Mouse (Mus musculus) stomach, embryonic 14.5 days (tissue): ENCODE results near the gene Diras1. TPM values are rescaled to one million over a fixed set of nuclear protein-coding genes. Genes with fewer than 3 reads are reported as not detected.
"Not testable (repeated sequence)": the region's sequence is repeated elsewhere in the genome, so short reads cannot be mapped to it uniquely, and the experiment has no call there.

ENCODE experiments used
- ATAC-seq: fragments of 200-750 bp; cut with Nextera tagmentation; 2 replicates; pipeline ENCODE4 v1.8.0; 2017; ENCODE audit warnings: low read depth, moderate TSS enrichment; ENCODE audit not compliant: insufficient number of reproducible peaks, insufficient read depth, low FRiP score
- H3K27ac ChIP-seq: fragments of 300-500 bp; sonication (generic); 2 replicates; pipeline ENCODE4 v1.5.1; 2014; ENCODE audit warnings: mild to moderate bottlenecking, low read length, moderate library complexity, mixed read lengths
- H3K27me3 ChIP-seq: fragments of 300-500 bp; sonication (generic); 2 replicates; pipeline ENCODE4 v1.6.1; 2014; ENCODE audit warnings: low read length, control low read depth, mixed read lengths; ENCODE audit not compliant: control insufficient read depth, insufficient read depth
- H3K36me3 ChIP-seq: fragments of 300-500 bp; sonication (generic); 2 replicates; pipeline ENCODE4 v1.6.1; 2014; ENCODE audit warnings: mild to moderate bottlenecking, control low read depth, low read length, moderate library complexity, mixed read lengths; ENCODE audit not compliant: control insufficient read depth, insufficient read depth
- H3K4me1 ChIP-seq: fragments of 300-500 bp; sonication (generic); 2 replicates; pipeline ENCODE4 v1.6.1; 2014; ENCODE audit warnings: low read length, control low read depth, mixed read lengths; ENCODE audit not compliant: control insufficient read depth, insufficient read depth
- H3K4me2 ChIP-seq: fragments of 300-500 bp; sonication (generic); replicated peaks from 2 replicates; pipeline ENCODE4 v1.6.1; 2014; ENCODE audit warnings: low read depth, low read length, control low read depth
- H3K4me3 ChIP-seq: fragments of 300-500 bp; sonication (generic); 2 replicates; pipeline ENCODE4 v1.5.1; 2014; ENCODE audit warnings: low read depth, low read length, control low read depth
- H3K9ac ChIP-seq: fragments of 300-500 bp; sonication (generic); replicated peaks from 2 replicates; pipeline ENCODE4 v1.6.1; 2014; ENCODE audit warnings: low read depth, mild to moderate bottlenecking, control low read depth, low read length, moderate library complexity, mixed read lengths
- H3K9me3 ChIP-seq: fragments of 300-500 bp; sonication (generic); 2 replicates; pipeline ENCODE4 v1.6.1; 2016; ENCODE audit warnings: low read depth, low read length, control low read depth; ENCODE audit not compliant: control insufficient read depth
- whole genome bisulfite sequencing: fragments of 180-500 bp; shearing (Covaris S2); extraction: QIAGEN DNeasy Blood & Tissue Kit; methylation state at CpG from one replicate; pipeline ENCODE4 v1.1.7; 2014; 5-methylcytosine and 5-hydroxymethylcytosine counted together
- polyA plus RNA-seq: library from polyadenylated mRNA; unstranded; fragments of >200 nt; fragmentation: Nextera tagmentation; extraction: Ambion mirVana; gene quantifications from 2 replicates; pipeline ENCODE4 v1.2.1, GENCODE M21; 2014

Diras1 gene
- polyA plus RNA-seq, 1 experiment from 2014 or later = 0.41 TPM

- Histone ChIP-seq H3K36me3 (no peaks in the 10 kb centered on the region), H3K4me3 (peak overlapping the region; percentile 84), H3K27me3 (no peaks in the 10 kb centered on the region), H3K4me1 (peaks cover 12% of the 10 kb centered on the region), H3K4me2 (peak overlapping the region; percentile 89), H3K27ac (no peak overlapping the region), H3K9ac (no peak overlapping the region), H3K9me3 (no peaks in the 10 kb centered on the region)
- ATAC-seq = no peak
- WGBS = 85% methylated on average over 6 of the region's 6 CpGs
These were observed 33.4 kb upstream of the Diras1 start for GRCm38 (mm10) chr10:81058896-81059295.

GRCm38 (mm10) chr10:81057406-81058130 lies 32.1 kb upstream of the Diras1 start:
- peaks cover 12% of the 10 kb centered on the region for H3K4me1 ChIP-seq
- 90% methylated on average over 23 of the region's 23 CpGs for WGBS
- H3K4me3 ChIP-seq = no peak overlapping the region
- no peaks in the 10 kb centered on the region for H3K36me3 ChIP-seq
- no peak overlapping the region for H3K4me2 ChIP-seq
- no peak overlapping the region for H3K9ac ChIP-seq
- no peaks in the 10 kb centered on the region for H3K27me3 ChIP-seq
- no peak overlapping the region for H3K27ac ChIP-seq
- ATAC-seq = no peak
- H3K9me3 ChIP-seq = no peaks in the 10 kb centered on the region

DNA sequence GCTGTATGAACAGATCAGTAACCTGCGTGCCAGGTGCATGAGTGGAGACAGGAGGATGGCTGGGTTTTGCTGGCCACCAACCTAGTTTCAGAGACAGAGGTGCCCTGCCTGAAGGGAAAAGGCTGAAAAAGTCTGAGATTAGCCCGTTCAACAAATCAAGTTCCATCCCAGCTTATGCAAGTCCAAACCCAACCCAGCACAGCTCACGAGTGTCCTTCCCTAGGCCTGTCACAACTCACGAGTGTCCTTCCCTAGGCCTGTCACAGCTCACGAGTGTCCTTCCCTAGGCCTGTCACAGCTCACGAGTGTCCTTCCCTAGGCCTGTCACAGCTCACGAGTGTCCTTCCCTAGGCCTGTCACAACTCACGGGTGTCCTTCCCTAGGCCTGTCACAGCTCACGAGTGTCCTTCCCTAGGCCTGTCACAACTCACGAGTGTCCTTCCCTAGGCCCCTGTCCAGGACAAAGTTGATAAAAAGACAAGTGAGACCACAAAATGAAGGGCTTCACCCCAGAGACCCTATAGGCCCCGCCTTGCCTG lies 30.4 kb upstream of the Diras1 start:
- Histone ChIP-seq H3K36me3 (peaks cover 14% of the 10 kb centered on the region), H3K4me1 (peaks cover 12% of the 10 kb centered on the region)
- not testable (repeated sequence) for H3K27me3 ChIP-seq, H3K4me2 ChIP-seq, ATAC-seq, H3K9me3 ChIP-seq, H3K9ac ChIP-seq, H3K4me3 ChIP-seq, H3K27ac ChIP-seq
- WGBS = 80% methylated on average over 11 of the region's 11 CpGs

DNA sequence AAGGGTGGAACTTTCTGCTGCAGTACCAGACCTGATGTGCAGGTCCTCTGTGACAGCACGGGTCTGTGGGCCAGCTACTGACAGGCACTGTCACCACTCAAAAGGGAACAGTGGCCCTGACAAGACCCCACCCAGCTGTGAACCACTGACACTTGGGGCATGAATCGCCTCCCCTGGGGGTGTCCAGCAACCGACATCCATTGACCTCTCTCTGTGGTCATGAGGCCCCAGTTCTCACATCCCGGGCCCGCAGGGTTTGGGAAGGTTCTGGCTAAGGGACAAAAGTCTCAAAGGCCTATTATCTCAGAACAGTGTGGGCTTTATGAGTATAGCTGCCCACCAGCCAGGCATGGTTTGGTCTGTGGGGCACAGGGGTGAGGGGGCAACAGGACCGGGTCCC lies 29.7 kb upstream of the Diras1 start:
- ATAC-seq = no peak
- peaks cover 21% of the 10 kb centered on the region for H3K36me3 ChIP-seq
- no peaks in the 10 kb centered on the region for H3K9me3 ChIP-seq

GRCm38 (mm10) chr10:81052577-81052976 lies 27.1 kb upstream of the Diras1 start:
- ATAC-seq = no peak
- Histone ChIP-seq H3K4me3 (no peak overlapping the region), H3K9me3 (no peaks in the 10 kb centered on the region), H3K4me2 (no peak overlapping the region), H3K9ac (no peak overlapping the region), H3K27ac (no peak overlapping the region), H3K4me1 (no peaks in the 10 kb centered on the region), H3K27me3 (no peaks in the 10 kb centered on the region), H3K36me3 (peaks cover 45% of the 10 kb centered on the region)
- 91% methylated on average over 5 of the region's 5 CpGs for WGBS

More for the DNA sequence above, 29.7 kb upstream of the Diras1 start:
- H3K27me3 ChIP-seq = no peaks in the 10 kb centered on the region
- H3K27ac ChIP-seq = no peak overlapping the region
- H3K9ac ChIP-seq = no peak overlapping the region; the same call in 1 of the 2 replicates
- no peak overlapping the region for H3K4me3 ChIP-seq
- H3K4me1 ChIP-seq = peaks cover 12% of the 10 kb centered on the region
- no peak overlapping the region for H3K4me2 ChIP-seq
- 88% methylated on average over 6 of the region's 6 CpGs for WGBS

- H3K27me3 ChIP-seq = no peaks in the 10 kb centered on the region
- H3K4me1 ChIP-seq = no peaks in the 10 kb centered on the region
- H3K4me3 ChIP-seq = no peak overlapping the region
- no peak overlapping the region for H3K4me2 ChIP-seq
- H3K9me3 ChIP-seq = no peaks in the 10 kb centered on the region
- no peak overlapping the region for H3K27ac ChIP-seq
- 88% methylated on average over 6 of the region's 6 CpGs for WGBS
- ATAC-seq = no peak
- peaks cover 59% of the 10 kb centered on the region for H3K36me3 ChIP-seq
- H3K9ac ChIP-seq = no peak overlapping the region
These were observed 25.7 kb upstream of the Diras1 start for GRCm38 (mm10) chr10:81051133-81051532.

DNA sequence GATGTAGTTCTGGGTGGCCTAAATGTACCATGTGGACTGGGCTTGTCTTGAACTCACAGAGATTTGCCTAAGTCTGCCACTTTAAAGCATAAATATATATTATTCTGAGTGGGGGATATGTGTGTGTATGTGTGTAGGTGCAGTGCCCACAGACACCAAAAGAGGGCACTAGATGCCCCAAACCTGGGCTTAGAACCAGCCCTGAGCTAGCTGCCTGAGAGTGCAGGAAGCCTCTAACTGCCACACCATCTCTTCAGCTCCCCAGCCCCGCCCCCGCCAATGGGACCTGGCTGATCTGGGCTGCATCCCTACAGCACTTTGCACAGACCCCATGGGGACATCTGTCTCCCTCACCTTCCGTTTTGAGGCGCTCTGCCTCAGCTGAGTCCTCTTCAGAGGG lies 25.2 kb upstream of the Diras1 start:
- no peak overlapping the region for H3K9ac ChIP-seq
- 84% methylated on average over 4 of the region's 4 CpGs for WGBS
- ATAC-seq = no peak
- no peak overlapping the region for H3K4me3 ChIP-seq
- peaks cover 62% of the 10 kb centered on the region for H3K36me3 ChIP-seq
- no peaks in the 10 kb centered on the region for H3K4me1 ChIP-seq
- H3K27me3 ChIP-seq = no peaks in the 10 kb centered on the region
- H3K27ac ChIP-seq = no peak overlapping the region
- H3K9me3 ChIP-seq = no peaks in the 10 kb centered on the region
- H3K4me2 ChIP-seq = no peak overlapping the region

DNA sequence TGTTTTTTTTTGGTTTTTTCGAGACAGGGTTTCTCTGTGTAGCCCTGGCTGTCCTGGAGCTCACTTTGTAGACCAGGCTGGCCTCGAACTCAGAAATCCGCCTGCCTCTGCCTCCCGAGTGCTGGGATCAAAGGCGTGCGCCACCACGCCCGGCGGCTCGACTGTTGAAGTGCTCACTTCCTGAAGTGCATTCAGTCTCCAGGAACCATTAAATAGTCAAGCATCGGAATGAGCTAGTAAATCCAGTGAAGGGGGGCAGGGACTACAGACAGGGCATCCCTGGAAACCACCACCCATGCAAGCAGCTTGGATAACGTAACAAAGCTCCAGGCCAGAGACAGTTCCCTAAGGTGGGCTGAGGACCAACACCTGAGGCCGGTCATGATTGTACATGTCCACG lies 19.8 kb upstream of the Diras1 start:
- ATAC-seq, H3K4me3 ChIP-seq: not testable (repeated sequence)
- 88% methylated on average over 14 of the region's 14 CpGs for WGBS

More for the DNA sequence above, 19.8 kb upstream of the Diras1 start:
- H3K36me3 ChIP-seq = peaks cover 70% of the 10 kb centered on the region
- H3K27me3 ChIP-seq, H3K4me1 ChIP-seq, H3K9me3 ChIP-seq, H3K27ac ChIP-seq, H3K9ac ChIP-seq, H3K4me2 ChIP-seq: not testable (repeated sequence)
